Mouse (Mus musculus) midbrain, embryonic 14.5 days (tissue): ENCODE measurements at regions not wholly inside any gene's neighbourhood (a gene's known extent, or its start where the extent isn't known, plus 50 kb on each side); places are given as distances from the start of the nearest gene placed in this dataset.

Experiments
- ATAC-seq: fragments of 200-750 bp; cut with Nextera tagmentation; 2 replicates; pipeline ENCODE4 v1.8.0; 2017; ENCODE audit warnings: moderate number of reproducible peaks, moderate library complexity; ENCODE audit not compliant: low FRiP score, low TSS enrichment
- DNase-seq: peaks from one replicate; pipeline ENCODE4 v3.0.0-alpha.2; 2015
- H3K27ac ChIP-seq: fragments of 300-500 bp; sonication (generic); replicated peaks from 2 replicates; pipeline ENCODE4 v1.5.1; 2014; ENCODE audit warnings: mild to moderate bottlenecking, low read depth, low read length, moderate library complexity
- H3K27me3 ChIP-seq: fragments of 300-500 bp; sonication (generic); 2 replicates; pipeline ENCODE4 v1.6.1; 2014; ENCODE audit warnings: low read length, control low read depth, mixed read lengths; ENCODE audit not compliant: control insufficient read depth, insufficient read depth
- H3K36me3 ChIP-seq: fragments of 300-500 bp; sonication (generic); 2 replicates; pipeline ENCODE4 v1.6.1; 2014; ENCODE audit warnings: low read length, control low read depth; ENCODE audit not compliant: control insufficient read depth, insufficient read depth
- H3K4me1 ChIP-seq: fragments of 300-500 bp; sonication (generic); 2 replicates; pipeline ENCODE4 v1.6.1; 2014; ENCODE audit warnings: mild to moderate bottlenecking, antibody characterized with exemption, low read length, control low read depth; ENCODE audit not compliant: control insufficient read depth, insufficient read depth
- H3K4me2 ChIP-seq: fragments of 300-500 bp; sonication (generic); 2 replicates; pipeline ENCODE4 v1.6.1; 2014; ENCODE audit warnings: mild to moderate bottlenecking, low read length, moderate library complexity
- H3K4me3 ChIP-seq: fragments of 300-500 bp; sonication (generic); replicated peaks from 2 replicates; pipeline ENCODE4 v1.5.1; 2014; ENCODE audit warnings: low read depth, low read length
- H3K9ac ChIP-seq: fragments of 300-500 bp; sonication (generic); replicated peaks from 2 replicates; pipeline ENCODE4 v1.6.1; 2014; ENCODE audit warnings: mild to moderate bottlenecking, low read length, moderate library complexity
- H3K9me3 ChIP-seq: fragments of 300-500 bp; sonication (generic); 2 replicates; pipeline ENCODE4 v1.6.1; 2016; ENCODE audit warnings: low read length, control low read depth, mixed read lengths; ENCODE audit not compliant: control insufficient read depth
- WGBS: fragments of 180-500 bp; shearing (Covaris S2); extraction: QIAGEN DNeasy Blood & Tissue Kit; methylation state at CpG from one replicate; pipeline ENCODE4 v1.1.7; 2014; 5-methylcytosine and 5-hydroxymethylcytosine counted together

DNA sequence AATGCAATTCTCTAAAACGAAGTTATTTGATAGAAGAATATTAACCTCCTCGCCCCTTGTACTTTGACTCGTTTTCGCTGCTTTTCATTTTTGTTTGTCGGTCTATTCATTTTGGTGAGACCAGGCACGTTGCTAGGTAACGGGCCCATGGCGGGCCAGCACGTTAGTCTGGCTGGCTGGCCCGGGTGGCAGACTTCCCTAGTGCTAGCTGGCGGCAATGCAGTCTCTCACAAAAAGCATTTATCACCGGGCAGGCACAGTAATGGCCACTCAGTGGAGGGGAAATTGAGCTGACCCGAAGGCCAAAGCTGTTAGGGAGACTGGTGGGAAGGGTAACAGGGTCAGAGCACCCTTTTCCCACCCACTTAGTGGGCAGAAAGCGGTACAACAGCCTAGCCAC lies 163.7 kb downstream of the Gm12689 start:
- Histone ChIP-seq H3K27me3 (peaks cover 6% of the 10 kb centered on the region; the same call in 1 of the 2 replicates), H3K9me3 (no peaks in the 10 kb centered on the region), H3K9ac (no peak overlapping the region), H3K4me2 (peak overlapping the region; percentile 46), H3K27ac (0 out of 2 replicates have a peak overlapping the region, but pooled peaks have one; percentile 49), H3K36me3 (no peaks in the 10 kb centered on the region), H3K4me3 (no peak overlapping the region), H3K4me1 (peaks cover 3% of the 10 kb centered on the region; the same call in 1 of the 2 replicates)
- WGBS, result 1% methylated on average over 14 of the region's 14 CpGs
- DNase-seq (peak; percentile 91), ATAC-seq (peak; percentile 91)

GRCm38 (mm10) chr4:99465493-99465892 lies 169.8 kb downstream of the Gm12689 start:
- Histone ChIP-seq H3K4me1 (no peaks in the 10 kb centered on the region), H3K4me3 (no peak overlapping the region), H3K36me3 (no peaks in the 10 kb centered on the region), H3K9me3 (no peaks in the 10 kb centered on the region), H3K27me3 (no peaks in the 10 kb centered on the region), H3K27ac (no peak overlapping the region), H3K4me2 (no peak overlapping the region), H3K9ac (no peak overlapping the region)
- ATAC-seq (no peak), DNase-seq (peak; percentile 23)
- WGBS, result 81% methylated on average over 9 of the region's 9 CpGs

GRCm38 (mm10) chr4:99475701-99476218 lies 180.1 kb downstream of the Gm12689 start:
- H3K27ac ChIP-seq, result no peak overlapping the region
- H3K4me3 ChIP-seq, result no peak overlapping the region
- H3K36me3 ChIP-seq, result no peaks in the 10 kb centered on the region
- no peak for DNase-seq
- 23% methylated on average over 11 of the region's 11 CpGs for WGBS
- H3K4me1 ChIP-seq, result peaks cover 8% of the 10 kb centered on the region; the same call in 1 of the 2 replicates
- no peaks in the 10 kb centered on the region for H3K9me3 ChIP-seq
- no peak for ATAC-seq
- H3K27me3 ChIP-seq, result no peaks in the 10 kb centered on the region
- no peak overlapping the region for H3K4me2 ChIP-seq
- H3K9ac ChIP-seq, result no peak overlapping the region

- H3K4me3 ChIP-seq, result no peak overlapping the region
- H3K4me1 ChIP-seq, result no peaks in the 10 kb centered on the region
- H3K4me2 ChIP-seq, result no peak overlapping the region
- no peaks in the 10 kb centered on the region for H3K36me3 ChIP-seq
- no peaks in the 10 kb centered on the region for H3K27me3 ChIP-seq
- WGBS, result 69% methylated on average over 4 of the region's 4 CpGs
- ATAC-seq (no peak), DNase-seq (no peak)
- no peak overlapping the region for H3K9ac ChIP-seq
- no peaks in the 10 kb centered on the region for H3K9me3 ChIP-seq
- H3K27ac ChIP-seq, result no peak overlapping the region
These were observed 171.8 kb upstream of the Foxd3 start for GRCm38 (mm10) chr4:99484271-99484670.

DNA sequence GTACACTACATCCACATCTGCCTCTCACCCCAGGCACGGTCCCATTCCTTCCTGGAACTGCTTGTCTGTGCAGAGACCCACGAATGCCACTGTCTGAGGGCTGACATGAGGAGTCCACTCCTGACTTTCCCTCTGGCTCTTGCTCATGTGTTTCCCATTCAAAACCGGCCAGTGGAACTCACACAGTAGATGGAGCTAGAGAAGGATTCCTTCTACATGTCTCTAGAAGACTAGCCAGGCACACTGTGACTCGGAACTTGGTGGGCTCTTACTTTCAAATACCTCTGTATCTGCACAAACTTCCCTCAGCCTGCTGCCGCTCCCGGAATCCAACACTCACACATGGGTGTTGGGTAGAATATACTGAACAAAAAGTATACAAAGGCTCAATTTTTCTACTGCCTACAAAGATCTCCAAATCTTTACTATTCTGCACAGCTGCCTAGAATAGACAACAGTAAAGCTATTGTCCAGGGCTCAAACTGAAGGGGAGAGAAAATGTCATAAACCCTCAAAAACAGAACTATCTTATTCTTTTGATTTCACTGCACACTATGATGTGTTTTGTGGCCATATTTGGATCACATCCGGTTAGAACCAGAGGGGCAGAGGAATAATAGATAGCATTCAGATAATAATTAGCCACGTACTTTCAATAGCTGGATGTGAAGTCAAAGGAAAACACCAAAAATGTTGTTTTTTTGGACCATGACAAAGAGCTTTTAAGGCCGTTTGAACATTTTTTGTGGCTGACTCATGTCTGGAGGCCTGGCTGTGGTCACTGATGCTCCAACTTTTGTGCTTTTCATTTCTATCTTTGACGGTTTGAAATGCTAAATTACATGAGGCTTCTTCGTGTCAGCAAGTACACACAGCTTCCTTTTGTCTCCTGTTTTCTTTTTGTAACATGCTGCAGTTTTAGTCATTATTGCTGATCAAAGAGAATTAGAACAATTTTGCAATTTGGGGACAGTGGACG lies 164.3 kb upstream of the Foxd3 start:
- no peaks in the 10 kb centered on the region for H3K27me3 ChIP-seq
- WGBS, result 77% methylated on average over 12 of the region's 12 CpGs

DNA sequence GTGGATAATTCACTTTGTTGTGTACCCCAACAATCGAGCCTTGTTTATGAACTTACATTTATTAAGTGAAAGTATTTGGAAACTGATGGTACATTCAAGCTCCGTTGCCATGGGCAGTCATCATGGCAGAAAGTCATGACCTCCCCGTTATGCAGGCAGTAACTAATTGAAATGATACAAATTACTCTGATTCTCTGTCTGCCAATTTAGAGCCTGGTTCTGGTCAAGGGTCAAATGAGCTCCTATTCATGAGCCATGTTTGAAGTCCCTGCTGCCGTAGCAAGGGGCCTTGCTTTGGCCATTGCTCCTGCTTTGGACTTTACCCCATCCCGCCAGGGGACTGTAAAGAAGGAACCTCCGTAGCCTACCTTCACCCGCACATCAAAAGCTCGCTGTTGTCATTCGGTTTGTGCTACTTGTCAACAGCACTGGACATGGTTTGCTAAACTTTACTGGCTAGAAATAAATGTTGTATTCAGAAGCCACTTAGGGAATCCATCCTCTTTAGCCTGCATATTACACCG lies 152.8 kb upstream of the Foxd3 start:
- DNase-seq, result no peak
- H3K27ac ChIP-seq, result no peak overlapping the region
- no peak overlapping the region for H3K9ac ChIP-seq
- H3K4me2 ChIP-seq, result no peak overlapping the region
- no peaks in the 10 kb centered on the region for H3K36me3 ChIP-seq
- no peak overlapping the region for H3K4me3 ChIP-seq
- H3K9me3 ChIP-seq, result no peaks in the 10 kb centered on the region
- no peak for ATAC-seq
- no peaks in the 10 kb centered on the region; the same call in 1 of the 2 replicates for H3K27me3 ChIP-seq
- H3K4me1 ChIP-seq, result no peaks in the 10 kb centered on the region
- 52% methylated on average over 10 of the region's 10 CpGs for WGBS

More for the DNA sequence above, 164.3 kb upstream of the Foxd3 start:
- no peaks in the 10 kb centered on the region for H3K4me1 ChIP-seq
- H3K36me3 ChIP-seq, result no peaks in the 10 kb centered on the region
- H3K9ac ChIP-seq, result no peak overlapping the region
- no peak overlapping the region for H3K27ac ChIP-seq
- no peaks in the 10 kb centered on the region for H3K9me3 ChIP-seq
- ATAC-seq (no peak), DNase-seq (no peak)
- no peak overlapping the region for H3K4me3 ChIP-seq
- H3K4me2 ChIP-seq, result no peak overlapping the region

GRCm38 (mm10) chr4:99511993-99512392 lies 144.1 kb upstream of the Foxd3 start:
- no peaks in the 10 kb centered on the region for H3K9me3 ChIP-seq
- no peak overlapping the region for H3K27ac ChIP-seq
- no peaks in the 10 kb centered on the region for H3K27me3 ChIP-seq
- H3K4me3 ChIP-seq, result no peak overlapping the region
- WGBS, result 12% methylated on average over 6 of the region's 6 CpGs
- H3K36me3 ChIP-seq, result no peaks in the 10 kb centered on the region
- peak; percentile 44 for DNase-seq
- H3K4me1 ChIP-seq, result peaks cover 4% of the 10 kb centered on the region; the same call in 1 of the 2 replicates
- H3K9ac ChIP-seq, result no peak overlapping the region
- no peak overlapping the region for H3K4me2 ChIP-seq
- no peak for ATAC-seq

DNA sequence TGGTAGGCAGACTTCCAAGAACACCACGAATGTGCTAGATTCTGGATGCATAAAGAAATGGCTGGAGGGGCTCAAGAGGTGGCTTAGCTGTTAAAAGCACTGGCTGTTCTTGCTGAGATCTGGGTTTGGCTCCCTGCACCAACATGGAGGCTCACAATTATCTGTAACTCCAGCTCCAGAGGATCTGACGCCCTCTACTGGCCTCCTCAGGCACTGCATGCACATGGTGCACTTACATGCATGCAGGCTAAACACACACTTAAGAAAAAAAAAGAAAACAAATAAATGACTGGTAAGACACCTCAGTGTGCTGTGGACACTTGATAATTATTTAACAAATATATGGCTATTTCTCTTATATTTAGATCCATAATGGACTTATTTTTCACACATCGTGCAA lies 139.2 kb upstream of the Foxd3 start:
- Histone ChIP-seq H3K4me3 (no peak overlapping the region), H3K27me3 (no peaks in the 10 kb centered on the region), H3K36me3 (no peaks in the 10 kb centered on the region), H3K4me1 (peaks cover 3% of the 10 kb centered on the region; the same call in 1 of the 2 replicates), H3K4me2 (no peak overlapping the region), H3K9ac (no peak overlapping the region), H3K9me3 (no peaks in the 10 kb centered on the region), H3K27ac (no peak overlapping the region)
- DNase-seq, result no peak
- no peak for ATAC-seq
- 84% methylated on average over 3 of the region's 3 CpGs for WGBS
